Mouse (Mus musculus) CH12.LX (cell line): ENCODE results near the gene 1700021F05Rik. TPM values are rescaled to one million over a fixed set of nuclear protein-coding genes. Genes with fewer than 3 reads are reported as not detected.

Source experiments
- DNase-seq: peaks from one replicate; pipeline ENCODE4 v3.0.0-alpha.2; 2013; ENCODE audit errors: extremely low read depth
- H3K27ac ChIP-seq: 2 replicates; pipeline ENCODE4 v1.5.1; 2012; ENCODE audit warnings: low read depth, mild to moderate bottlenecking, control low read depth, moderate library complexity; ENCODE audit not compliant: insufficient read depth
- H3K27me3 ChIP-seq: replicated peaks from 2 replicates; pipeline ENCODE3; 2012; ENCODE audit warnings: inconsistent platforms
- H3K36me3 ChIP-seq, 2 experiments: replicated peaks in 1 of 2; 2 replicates each; pipeline versions ENCODE3 to v1.6.1; 2012; ENCODE audit warnings: inconsistent platforms in 1 of 2, low read length in 1 of 2, mild to moderate bottlenecking in 1 of 2, mixed read lengths in 1 of 2, moderate library complexity in 1 of 2; ENCODE audit not compliant: control insufficient read depth in 1 of 2, insufficient read depth in 1 of 2
- H3K4me1 ChIP-seq, 2 experiments: 2 replicates each; pipeline ENCODE4 v1.6.1; 2012; ENCODE audit warnings: inconsistent platforms in 1 of 2, moderate library complexity in 1 of 2; ENCODE audit not compliant: insufficient read depth in 2 of 2, control insufficient read depth in 1 of 2
- H3K4me2 ChIP-seq: 2 replicates; pipeline ENCODE4 v1.6.1; 2012; ENCODE audit warnings: low read depth, mild to moderate bottlenecking, control low read depth; ENCODE audit not compliant: poor library complexity, insufficient read depth, severe bottlenecking
- H3K4me3 ChIP-seq, 3 experiments: fragments of 150-350 bp in 1 of 3; sonication (generic) in 1 of 3; replicated peaks in 1 of 3; 2 replicates each; pipeline versions ENCODE3 to v1.5.1; 2011 to 2012; ENCODE audit warnings: low read depth in 2 of 3, low read length in 2 of 3, mild to moderate bottlenecking in 2 of 3, moderate library complexity in 2 of 3, control low read depth in 1 of 3, improper control_type of control experiment in 1 of 3, inconsistent platforms in 1 of 3, mixed read lengths in 1 of 3; ENCODE audit not compliant: poor library complexity in 1 of 3
- H3K79me2 ChIP-seq: replicated peaks from 2 replicates; pipeline ENCODE4 v1.6.1; 2012; ENCODE audit warnings: mild to moderate bottlenecking, moderate library complexity; ENCODE audit not compliant: control insufficient read depth, poor library complexity, insufficient read depth, severe bottlenecking; ENCODE audit errors: extremely low read depth
- H3K9ac ChIP-seq: 2 replicates; pipeline ENCODE4 v1.6.1; 2012; ENCODE audit warnings: low read depth, mild to moderate bottlenecking, control low read depth, moderate library complexity; ENCODE audit not compliant: insufficient read depth
- H3K9me3 ChIP-seq: replicated peaks from 2 replicates; pipeline ENCODE3; 2012; ENCODE audit warnings: low read length, inconsistent platforms, mixed read lengths
- BHLHE40 ChIP-seq: IDR thresholded peaks from 2 replicates; pipeline ENCODE4 v1.6.1; 2011; ENCODE audit warnings: mild to moderate bottlenecking, low read depth, low read length, improper control_type of control experiment
- CHD1 ChIP-seq: IDR thresholded peaks from 2 replicates; pipeline ENCODE4 v1.6.1; 2012; ENCODE audit warnings: low read depth, low read length, improper control_type of control experiment, inconsistent platforms
- CHD2 ChIP-seq: IDR thresholded peaks from 2 replicates; pipeline ENCODE4 v1.6.1; 2011; ENCODE audit warnings: low read length, improper control_type of control experiment
- CTCF ChIP-seq, 2 experiments: IDR thresholded peaks in 1 of 2; conservative IDR thresholded peaks in 1 of 2; 2 replicates each; pipeline ENCODE4 v1.5.1; 2011 to 2012; ENCODE audit warnings: low read depth in 2 of 2, low read length in 2 of 2, improper control_type of control experiment in 1 of 2, inconsistent platforms in 1 of 2, mild to moderate bottlenecking in 1 of 2, moderate library complexity in 1 of 2
- E2F4 ChIP-seq: IDR thresholded peaks from 2 replicates; pipeline ENCODE4 v1.6.1; 2011; ENCODE audit warnings: low read depth, low read length, improper control_type of control experiment; ENCODE audit not compliant: insufficient replicate concordance
- ETS1 ChIP-seq: conservative IDR thresholded peaks from 2 replicates; pipeline ENCODE4 v1.6.1; 2012; ENCODE audit warnings: low read depth, mild to moderate bottlenecking, inconsistent platforms, low read length, improper control_type of control experiment, moderate library complexity
- HCFC1 ChIP-seq: IDR thresholded peaks from 2 replicates; pipeline ENCODE4 v1.6.1; 2012; ENCODE audit warnings: low read depth, mild to moderate bottlenecking, inconsistent platforms, low read length, improper control_type of control experiment
- IRF4 ChIP-seq: IDR thresholded peaks from 2 replicates; pipeline ENCODE4 v1.6.1; 2014; ENCODE audit warnings: low read depth, mild to moderate bottlenecking, inconsistent platforms, low read length, improper control_type of control experiment
- JUND ChIP-seq: conservative IDR thresholded peaks from 2 replicates; pipeline ENCODE4 v1.6.1; 2011; ENCODE audit warnings: low read depth, low read length, improper control_type of control experiment
- MAFK ChIP-seq: IDR thresholded peaks from 2 replicates; pipeline ENCODE4 v1.6.1; 2011; ENCODE audit warnings: low read length, improper control_type of control experiment; ENCODE audit not compliant: insufficient replicate concordance
- MAX ChIP-seq: IDR thresholded peaks from 2 replicates; pipeline ENCODE4 v1.6.1; 2011; ENCODE audit warnings: low read length, improper control_type of control experiment
- MAZ ChIP-seq: IDR thresholded peaks from 2 replicates; pipeline ENCODE4 v1.6.1; 2012; ENCODE audit warnings: low read depth, mild to moderate bottlenecking, inconsistent platforms, low read length, improper control_type of control experiment, moderate library complexity
- NELFE ChIP-seq: IDR thresholded peaks from 2 replicates; pipeline ENCODE4 v1.6.1; 2011; ENCODE audit warnings: low read depth, low read length, improper control_type of control experiment
- NRF1 ChIP-seq: IDR thresholded peaks from 2 replicates; pipeline ENCODE4 v1.6.1; 2014; ENCODE audit warnings: low read depth, mild to moderate bottlenecking, inconsistent platforms, low read length, improper control_type of control experiment, moderate library complexity
- PAX5 ChIP-seq: IDR thresholded peaks from 2 replicates; pipeline ENCODE4 v1.6.1; 2012; ENCODE audit warnings: low read length, inconsistent platforms, mixed read lengths
- POLR2AphosphoS2 ChIP-seq: IDR thresholded peaks from 2 replicates; pipeline ENCODE4 v1.6.1; 2011; ENCODE audit warnings: low read depth, low read length, improper control_type of control experiment
- RAD21 ChIP-seq: IDR thresholded peaks from 2 replicates; pipeline ENCODE4 v1.6.1; 2011; ENCODE audit warnings: low read depth, mild to moderate bottlenecking, low read length, improper control_type of control experiment, moderate library complexity
- SIN3A ChIP-seq: IDR thresholded peaks from 2 replicates; pipeline ENCODE4 v1.6.1; 2012; ENCODE audit warnings: low read length, improper control_type of control experiment, inconsistent platforms
- SMC3 ChIP-seq: IDR thresholded peaks from 2 replicates; pipeline ENCODE4 v1.6.1; 2011; ENCODE audit warnings: low read depth, low read length, improper control_type of control experiment
- TBP ChIP-seq: conservative IDR thresholded peaks from 2 replicates; pipeline ENCODE4 v1.6.1; 2011; ENCODE audit warnings: low read depth, low read length, improper control_type of control experiment
- UBTF ChIP-seq: IDR thresholded peaks from 2 replicates; pipeline ENCODE4 v1.6.1; 2012; ENCODE audit warnings: low read depth, mild to moderate bottlenecking, inconsistent platforms, low read length, improper control_type of control experiment, moderate library complexity
- USF2 ChIP-seq: conservative IDR thresholded peaks from 2 replicates; pipeline ENCODE4 v1.6.1; 2011; ENCODE audit warnings: low read depth, low read length, improper control_type of control experiment
- ZC3H11A ChIP-seq: IDR thresholded peaks from 2 replicates; pipeline ENCODE4 v1.6.1; 2012; ENCODE audit warnings: low read depth, mild to moderate bottlenecking, inconsistent platforms, low read length, improper control_type of control experiment
- ZMIZ1 ChIP-seq: IDR thresholded peaks from 2 replicates; pipeline ENCODE4 v1.6.1; 2012; ENCODE audit warnings: low read depth, mild to moderate bottlenecking, inconsistent platforms, low read length, improper control_type of control experiment
- ZNF384 ChIP-seq: IDR thresholded peaks from 2 replicates; pipeline ENCODE4 v1.6.1; 2012; ENCODE audit warnings: low read depth, low read length, improper control_type of control experiment, inconsistent platforms
- dilution Hi-C: fragments of 300-500 bp; cut with MboI; formaldehyde crosslinking; loops from 2 replicates; pipeline ENCODE4 v1.14.3; 2020; ENCODE audit warnings: low sequenced_read_pairs; ENCODE audit not compliant: extremely low pct_unique_long_range_greater_than_20kb, extremely low pct_ligation_motif_present
- in situ Hi-C: fragments of 300-500 bp; cut with MboI; formaldehyde crosslinking; loops from 3 replicates; pipeline ENCODE4 v1.14.3; 2019; ENCODE audit warnings: low sequenced_read_pairs, low pct_ligation_motif_present, low pct_unique_long_range_greater_than_20kb, mixed read lengths
- polyA plus RNA-seq: library from polyadenylated mRNA; unstranded; fragments of >175 nt; gene quantifications from 2 replicates; pipeline ENCODE4 v1.2.1, GENCODE M21; 2012; ENCODE audit warnings: low read depth; ENCODE audit not compliant: insufficient read length
- total RNA-seq, 2 experiments: library from RNA; depleted of rRNA; stranded (reverse); fragments of 300-350 nt in 1 of 2; fragments of >200 nt in 1 of 2; gene quantifications; 2 replicates each; pipeline ENCODE4 v1.2.3; 2012 to 2014

Gene 1700021F05Rik
- total and polyA plus RNA-seq, 3 experiments: 33.0 to 70.3 (median 53.0) TPM

GRCm38 (mm10) chr10:43551388-43551787 is 10.6 kb upstream of the 1700021F05Rik start:
- Histone ChIP-seq H3K9ac (no peak overlapping the region), H3K79me2 (no peaks in the 10 kb centered on the region), H3K27me3 (no peaks in the 10 kb centered on the region), H3K36me3 (no peaks in the 10 kb centered on the region), H3K9me3 (peaks cover 5% of the 10 kb centered on the region), H3K27ac (no peak overlapping the region), H3K4me1 (peaks cover 0 to 9% of the 10 kb centered on the region in 2 experiments; a peak in 2 of 4 replicates), H3K4me3 (no peak overlapping the region), H3K4me2 (no peak overlapping the region)
- dilution Hi-C loops (no loop called here), in situ Hi-C loops (loop anchor here (25.0 kb wide), 1 partner anchor 636 kb away; no protein-coding TSS in a partner anchor)
- TF ChIP-seq POLR2AphosphoS2: no peak
- DNase-seq: no peak

GRCm38 (mm10) chr10:43550923-43551322 is 10.1 kb upstream of the 1700021F05Rik start:
- H3K27me3 ChIP-seq: no peaks in the 10 kb centered on the region
- TF ChIP-seq USF2: no peak
- TF ChIP-seq POLR2AphosphoS2: no peak
- no peak for TF ChIP-seq JUND
- TF ChIP-seq, all 38 proteins: peak for 0
- no peak overlapping the region for H3K9ac ChIP-seq
- no peak overlapping the region for H3K4me2 ChIP-seq
- no peak overlapping the region for H3K27ac ChIP-seq
- H3K4me3 ChIP-seq: no peak overlapping the region
- in situ Hi-C loops: loop anchor here (25.0 kb wide), 1 partner anchor 636 kb away; no protein-coding TSS in a partner anchor
- H3K9me3 ChIP-seq: peaks cover 5% of the 10 kb centered on the region
- H3K36me3 ChIP-seq: no peaks in the 10 kb centered on the region
- dilution Hi-C loops: no loop called here
- peaks cover 0 to 9% of the 10 kb centered on the region in 2 experiments; a peak in 2 of 4 replicates for H3K4me1 ChIP-seq
- no peaks in the 10 kb centered on the region for H3K79me2 ChIP-seq
- no peak for DNase-seq

GRCm38 (mm10) chr10:43549411-43549810 is 8.6 kb upstream of the 1700021F05Rik start:
- Histone ChIP-seq H3K9me3 (peaks cover 5% of the 10 kb centered on the region), H3K4me1 (peaks cover 0 to 9% of the 10 kb centered on the region in 2 experiments; a peak in 2 of 4 replicates), H3K9ac (peak overlapping the region; percentile 27; the same call in 1 of the 2 replicates), H3K79me2 (no peaks in the 10 kb centered on the region), H3K4me3 (no peak overlapping the region), H3K27ac (no peak overlapping the region), H3K36me3 (no peaks in the 10 kb centered on the region), H3K4me2 (peak overlapping the region; percentile 61; the same call in 1 of the 2 replicates), H3K27me3 (no peaks in the 10 kb centered on the region)
- in situ Hi-C loops (no loop called here), dilution Hi-C loops (no loop called here)
- DNase-seq: peak; percentile 58
- TF ChIP-seq NELFE: no peak
- TF ChIP-seq IRF4: peak; percentile 43; the same call in 1 of the 2 replicates
- TF ChIP-seq ZMIZ1: no peak
- no peak for TF ChIP-seq MAZ
- TF ChIP-seq CTCF (conservative IDR thresholded peaks at IDR 0.05 in 1 of 2, IDR thresholded peaks at IDR 0.05 in 1 of 2; ENCODE audit: low read depth in 2 of 2, low read length in 2 of 2): peak; percentile 32 to 86
- peak; percentile 72 for TF ChIP-seq RAD21
- no peak for TF ChIP-seq BHLHE40
- no peak for TF ChIP-seq MAFK
- TF ChIP-seq PAX5: no peak
- TF ChIP-seq E2F4: 0 out of 2 replicates have a peak, but pooled peaks have one; percentile 9
- peak; percentile 78 for TF ChIP-seq ZNF384
- TF ChIP-seq UBTF: peak; percentile 46; the same call in 1 of the 2 replicates
- TF ChIP-seq CHD2: no peak
- TF ChIP-seq JUND: peak; percentile 29; the same call in 1 of the 2 replicates
- TF ChIP-seq MAX: no peak
- TF ChIP-seq SIN3A: no peak
- TF ChIP-seq CHD1: no peak
- 0 out of 2 replicates have a peak, but pooled peaks have one; percentile 31 for TF ChIP-seq TBP
- TF ChIP-seq ZC3H11A: peak; percentile 5; the same call in 1 of the 2 replicates
- peak; percentile 28; the same call in 1 of the 2 replicates for TF ChIP-seq NRF1
- no peak for TF ChIP-seq ETS1
- TF ChIP-seq USF2: no peak
- TF ChIP-seq SMC3: peak; percentile 77
- TF ChIP-seq HCFC1: no peak
